In genomic region chr2:151712647-151713046, GRCm38 (mm10) we compare ENCODE assay signal across 8 mouse cellular contexts. TPM values are rescaled to one million over a fixed set of nuclear protein-coding genes. Genes with fewer than 3 reads are reported as not detected.
DNase-seq lines count a peak whose midpoint lies in the region; ATAC-seq and TF ChIP-seq lines count a peak whose summit lies in the region.

No protein-coding gene starts in this region.

- no peak overlapping the region for H3K4me3 ChIP-seq in heart, embryonic 12.5 days
- H3K4me3 ChIP-seq in kidney, postnatal 0 days (replicated peaks; ENCODE audit: low read depth, low read length): no peak overlapping the region
- H3K4me3 ChIP-seq in forebrain, embryonic 16.5 days (replicated peaks; ENCODE audit: low read length): no peak overlapping the region

- peak; percentile 16 to 48 for DNase-seq in heart, postnatal 14 days
- peak; percentile 22 for DNase-seq in thymus, postnatal 14 days
- no peak for DNase-seq in thymus, postnatal 25 days
- DNase-seq in kidney, postnatal 0 days (ENCODE audit: low spot score): peak; percentile 67
- no peak for DNase-seq in right cerebral cortex, postnatal 36 days (ENCODE audit: low spot score in 2 of 2)
- no peak for DNase-seq in right cerebral cortex, adult 18-20 months

- H3K27me3 ChIP-seq in heart, embryonic 12.5 days (replicated peaks): peaks cover 3% of the 10 kb centered on the region; the same call in 1 of the 2 replicates
- H3K27me3 ChIP-seq in kidney, postnatal 0 days (ENCODE audit: insufficient read depth, low read length): no peaks in the 10 kb centered on the region
- H3K27me3 ChIP-seq in forebrain, embryonic 16.5 days (replicated peaks; ENCODE audit: control insufficient read depth, insufficient read depth, low read length): no peaks in the 10 kb centered on the region

- no peaks in the 10 kb centered on the region for H3K9me3 ChIP-seq in heart, embryonic 12.5 days (replicated peaks)
- H3K9me3 ChIP-seq in kidney, postnatal 0 days (replicated peaks; ENCODE audit: low read length): no peaks in the 10 kb centered on the region
- no peaks in the 10 kb centered on the region for H3K9me3 ChIP-seq in forebrain, embryonic 16.5 days (ENCODE audit: control insufficient read depth, low read length)

- H3K4me1 ChIP-seq in heart, embryonic 12.5 days (replicated peaks): no peaks in the 10 kb centered on the region
- no peaks in the 10 kb centered on the region for H3K4me1 ChIP-seq in kidney, postnatal 0 days (replicated peaks; ENCODE audit: insufficient read depth, low read length)
- no peaks in the 10 kb centered on the region for H3K4me1 ChIP-seq in forebrain, embryonic 16.5 days (replicated peaks; ENCODE audit: control insufficient read depth, insufficient read depth, low read length)

- no peak for ATAC-seq in heart, embryonic 12.5 days (ENCODE audit: insufficient number of reproducible peaks, low FRiP score)
- ATAC-seq in kidney, postnatal 0 days (replicated peaks; ENCODE audit: low FRiP score, low read depth): no peak
- ATAC-seq in forebrain, embryonic 16.5 days: no peak

- no peak overlapping the region for H3K27ac ChIP-seq in heart, embryonic 12.5 days (ENCODE audit: poor library complexity, severe bottlenecking)
- no peak overlapping the region for H3K27ac ChIP-seq in kidney, postnatal 0 days
- no peak overlapping the region for H3K27ac ChIP-seq in forebrain, embryonic 16.5 days (ENCODE audit: low read length)

- H3K36me3 ChIP-seq in heart, embryonic 12.5 days: peaks cover 18% of the 10 kb centered on the region
- peaks cover 3% of the 10 kb centered on the region; the same call in 1 of the 2 replicates for H3K36me3 ChIP-seq in kidney, postnatal 0 days (ENCODE audit: insufficient read depth, low read length)
- H3K36me3 ChIP-seq in forebrain, embryonic 16.5 days (ENCODE audit: control insufficient read depth, insufficient read depth): peaks cover 6% of the 10 kb centered on the region; the same call in 1 of the 2 replicates

- TF ChIP-seq CTCF in kidney, postnatal 0 days (IDR thresholded peaks at IDR 0.05; ENCODE audit: low read depth): no peak

- intact Hi-C loops in heart, postnatal 14 days (cut with DNase I): no loop called here

- no peak overlapping the region for H3K9ac ChIP-seq in heart, embryonic 12.5 days
- H3K9ac ChIP-seq in kidney, postnatal 0 days (ENCODE audit: low read depth, low read length): no peak overlapping the region
- no peak overlapping the region for H3K9ac ChIP-seq in forebrain, embryonic 16.5 days (replicated peaks; ENCODE audit: low read depth, low read length)

- WGBS in heart, embryonic 12.5 days: 28% methylated on average over 3 of the region's 3 CpGs
- 34% methylated on average over 3 of the region's 3 CpGs for WGBS in kidney, postnatal 0 days
- WGBS in forebrain, embryonic 16.5 days: 36% methylated on average over 3 of the region's 3 CpGs

- no peak overlapping the region for H3K4me2 ChIP-seq in heart, embryonic 12.5 days
- no peak overlapping the region for H3K4me2 ChIP-seq in kidney, postnatal 0 days (ENCODE audit: low read length)
- no peak overlapping the region for H3K4me2 ChIP-seq in forebrain, embryonic 16.5 days (ENCODE audit: low read length)

RNA-seq across cellular contexts. Expression of gene Tmem74b, which starts 10.8 kb away (rescaled TPM):
- total RNA-seq in heart, postnatal 14 days (2021): 1 to 10 TPM; 4.1 to 4.5 TPM
- 2.0 and 2.2 TPM in 2 replicates for polyA plus RNA-seq in heart, embryonic 12.5 days (2016; fragmentation: Nextera tagmentation; extraction: Ambion mirVana)
- polyA plus RNA-seq in kidney, postnatal 0 days (2015; fragmentation: Nextera tagmentation; extraction: Ambion mirVana): 0.38 and 0.40 TPM in 2 replicates
- polyA plus RNA-seq in forebrain, embryonic 16.5 days (2015; fragmentation: Nextera tagmentation; extraction: Ambion mirVana): 22.2 and 26.6 TPM in 2 replicates

RNA-seq across cellular contexts. Expression of gene Psmf1, which starts 31.3 kb away (rescaled TPM):
- 10 to 100 TPM; 25.7 to 26.3 TPM for total RNA-seq in heart, postnatal 14 days (2021)
- 28.7 TPM in 2 replicates for polyA plus RNA-seq in heart, embryonic 12.5 days (2016; fragmentation: Nextera tagmentation; extraction: Ambion mirVana)
- polyA plus RNA-seq in kidney, postnatal 0 days (2015; fragmentation: Nextera tagmentation; extraction: Ambion mirVana): 45.1 and 46.6 TPM in 2 replicates
- polyA plus RNA-seq in forebrain, embryonic 16.5 days (2015; fragmentation: Nextera tagmentation; extraction: Ambion mirVana): 56.7 and 57.3 TPM in 2 replicates

RNA-seq across cellular contexts. Expression of gene Rad21l, which starts 44.3 kb away (rescaled TPM):
- total RNA-seq in heart, postnatal 14 days (2021): not detected
- polyA plus RNA-seq in heart, embryonic 12.5 days (2016; fragmentation: Nextera tagmentation; extraction: Ambion mirVana): not detected in 2 replicates
- polyA plus RNA-seq in kidney, postnatal 0 days (2015; fragmentation: Nextera tagmentation; extraction: Ambion mirVana): not detected in 2 replicates
- polyA plus RNA-seq in forebrain, embryonic 16.5 days (2015; fragmentation: Nextera tagmentation; extraction: Ambion mirVana): not detected in 2 replicates

Comparison
In these comparisons a context has a peak if more than half of its experiments do, and no peak if none do; other contexts are left out.
1. DNase-seq: peak in heart, postnatal 14 days (2 of 2), thymus, postnatal 14 days (single experiment) and kidney, postnatal 0 days (single experiment); none in thymus, postnatal 25 days (single experiment), right cerebral cortex, postnatal 36 days (0 of 2) and right cerebral cortex, adult 18-20 months (single experiment).